Mouse (Mus musculus) B cell, adult (primary cell): ENCODE data around the gene Scgb3a1. TPM values are rescaled to one million over a fixed set of nuclear protein-coding genes. Genes with fewer than 3 reads are reported as not detected.

Source experiments
- total RNA-seq: library from RNA; stranded (reverse); gene quantifications from 4 replicates; pipeline ENCODE4 v1.2.4, GENCODE M21; 2023; ENCODE audit not compliant: inconsistent age

Scgb3a1 gene
- not detected in 4 replicates for total RNA-seq

DNA sequence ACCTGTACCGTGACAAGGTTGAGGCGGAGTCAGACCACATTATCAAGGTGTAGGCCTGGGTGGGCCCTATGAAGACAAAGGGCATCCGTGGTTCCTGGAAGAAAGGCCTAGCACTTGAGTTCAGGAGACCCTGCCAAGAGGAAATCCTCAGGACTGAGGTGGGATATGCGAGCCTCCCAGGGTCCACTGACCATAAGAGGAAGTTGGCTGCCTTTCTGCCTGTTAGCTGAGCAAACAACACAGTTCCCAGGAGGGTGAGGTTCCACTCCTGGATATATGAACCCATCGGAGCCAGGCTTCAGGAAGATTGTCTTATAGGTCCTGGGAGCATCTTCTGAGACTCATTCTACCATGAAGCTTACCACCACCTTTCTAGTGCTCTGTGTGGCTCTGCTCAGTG is at the start of gene Scgb3a1:
Gene Scgb3a1 (plus strand): TSS at position 301 of the 400 bp plus-strand sequence.

GRCm38 (mm10) chr11:49712555-49713335 is 49.3 kb downstream of the Scgb3a1 start, which contains the start of gene Cnot6:
Gene Cnot6, minus strand, starts transcription at chr11:49712723.

Other genes starting within 250 kb of the Scgb3a1 start
- not detected in 4 replicates for gene Olfr1389, start 240.5 kb upstream of the Scgb3a1 start, total RNA-seq
- 0.33 to 0.78 TPM (median 0.70 TPM) in 4 replicates for gene Olfr1388, start 227.0 kb upstream of the Scgb3a1 start, total RNA-seq
- not detected in 4 replicates for gene Olfr1387, start 208.3 kb upstream of the Scgb3a1 start, total RNA-seq
- not detected in 4 replicates for gene Olfr1386, start 198.6 kb upstream of the Scgb3a1 start, total RNA-seq
- 0.27 TPM in 1 of 4 replicates, not detected in the others for gene Olfr1385, start 174.5 kb upstream of the Scgb3a1 start, total RNA-seq
- not detected in 4 replicates for gene Olfr1384, start 156.9 kb upstream of the Scgb3a1 start, total RNA-seq
- gene Olfr1383, start 144.0 kb upstream of the Scgb3a1 start, total RNA-seq = not detected in 4 replicates
- gene Olfr1382, start 135.4 kb upstream of the Scgb3a1 start, total RNA-seq = not detected in 4 replicates
- gene Olfr1381, start 120.2 kb upstream of the Scgb3a1 start, total RNA-seq = not detected in 4 replicates
- gene Olfr1380, start 106.7 kb upstream of the Scgb3a1 start, total RNA-seq = not detected in 4 replicates
- not detected in 4 replicates for gene Flt4, start 54.3 kb upstream of the Scgb3a1 start, total RNA-seq
- gene Cnot6, start 49.1 kb downstream of the Scgb3a1 start, total RNA-seq = 67.5 to 74.4 TPM (median 73.1 TPM) in 4 replicates
- gene Gfpt2, start 130.6 kb downstream of the Scgb3a1 start, total RNA-seq = 0.16 to 0.54 TPM in 2 of 4 replicates, not detected in the others
- gene Mapk9, start 183.1 kb downstream of the Scgb3a1 start, total RNA-seq = 46.6 to 52.0 TPM (median 48.4 TPM) in 4 replicates
- 0.24 TPM in 1 of 4 replicates, not detected in the others for gene Rasgef1c, start 238.2 kb downstream of the Scgb3a1 start, total RNA-seq